Mouse (Mus musculus) hindbrain, embryonic 15.5 days (tissue): ENCODE results near the gene Ptprb. TPM values are rescaled to one million over a fixed set of nuclear protein-coding genes. Genes with fewer than 3 reads are reported as not detected.
A peak's percentile ranks its signal among the peaks of the same experiment; 100 is the strongest.

ENCODE experiments used
- ATAC-seq: fragments of 200-750 bp; cut with Nextera tagmentation; 2 replicates; pipeline ENCODE4 v1.8.0; 2017; ENCODE audit warnings: low read depth, moderate number of reproducible peaks, moderate TSS enrichment; ENCODE audit not compliant: low FRiP score
- H3K27ac ChIP-seq: fragments of 300-500 bp; sonication (generic); replicated peaks from 2 replicates; pipeline ENCODE4 v1.5.1; 2015; ENCODE audit warnings: mild to moderate bottlenecking, inconsistent platforms
- H3K27me3 ChIP-seq: fragments of 300-500 bp; sonication (generic); 2 replicates; pipeline ENCODE4 v1.6.1; 2015; ENCODE audit warnings: control low read depth, inconsistent platforms
- H3K36me3 ChIP-seq: fragments of 300-500 bp; sonication (generic); 2 replicates; pipeline ENCODE4 v1.6.1; 2015; ENCODE audit warnings: control low read depth, inconsistent platforms
- H3K4me1 ChIP-seq: fragments of 300-500 bp; sonication (generic); replicated peaks from 2 replicates; pipeline ENCODE4 v1.6.1; 2015; ENCODE audit warnings: control low read depth, inconsistent platforms
- H3K4me2 ChIP-seq: fragments of 300-500 bp; sonication (generic); 2 replicates; pipeline ENCODE4 v1.6.1; 2015; ENCODE audit warnings: moderate library complexity, mild to moderate bottlenecking, inconsistent platforms
- H3K4me3 ChIP-seq: fragments of 300-500 bp; sonication (generic); 2 replicates; pipeline ENCODE4 v1.5.1; 2015; ENCODE audit warnings: mild to moderate bottlenecking, inconsistent platforms
- H3K9ac ChIP-seq: fragments of 300-500 bp; sonication (generic); 2 replicates; pipeline ENCODE4 v1.6.1; 2015; ENCODE audit warnings: inconsistent platforms
- H3K9me3 ChIP-seq: fragments of 300-500 bp; sonication (generic); 2 replicates; pipeline ENCODE4 v1.6.1; 2016; ENCODE audit warnings: control low read depth, inconsistent platforms
- WGBS: fragments of 180-500 bp; shearing (Covaris S2); methylation state at CpG from one replicate; pipeline ENCODE4 v1.1.7; 2015; 5-methylcytosine and 5-hydroxymethylcytosine counted together
- polyA plus RNA-seq: library from polyadenylated mRNA; unstranded; fragments of >200 nt; fragmentation: Nextera tagmentation; extraction: Ambion mirVana; gene quantifications from 2 replicates; pipeline ENCODE4 v1.2.1, GENCODE M21; 2015

The Ptprb gene
- polyA plus RNA-seq, 1 experiment from 2014 or later: 3.9 TPM

- no peak for ATAC-seq
- H3K9me3 ChIP-seq: no peaks in the 10 kb centered on the region
Observed at GRCm38 (mm10) chr10:116410826-116411225, 135.5 kb downstream of the Ptprb start.

GRCm38 (mm10) chr10:116416142-116416541, 140.8 kb downstream of the Ptprb start:
- ATAC-seq: peak; percentile 45; the same call in 1 of the 2 replicates
- Histone ChIP-seq H3K36me3 (no peaks in the 10 kb centered on the region), H3K27me3 (no peaks in the 10 kb centered on the region), H3K4me1 (0 out of 2 replicates have a peak, but pooled peaks cover 3% of the 10 kb centered on the region), H3K4me2 (no peak overlapping the region), H3K9ac (no peak overlapping the region), H3K4me3 (no peak overlapping the region), H3K27ac (no peak overlapping the region), H3K9me3 (no peaks in the 10 kb centered on the region)
- 27% methylated on average over 6 of the region's 6 CpGs for WGBS

More at GRCm38 (mm10) chr10:116410826-116411225, 135.5 kb downstream of the Ptprb start:
- Histone ChIP-seq H3K9ac (no peak overlapping the region), H3K27me3 (no peaks in the 10 kb centered on the region), H3K27ac (no peak overlapping the region), H3K4me2 (no peak overlapping the region), H3K36me3 (no peaks in the 10 kb centered on the region), H3K4me3 (no peak overlapping the region), H3K4me1 (0 out of 2 replicates have a peak, but pooled peaks cover 3% of the 10 kb centered on the region)
- WGBS: 62% methylated on average over 9 of the region's 9 CpGs

- H3K36me3 ChIP-seq: no peaks in the 10 kb centered on the region
- no peak overlapping the region for H3K27ac ChIP-seq
- 0 out of 2 replicates have a peak, but pooled peaks cover 3% of the 10 kb centered on the region for H3K4me1 ChIP-seq
- no peak overlapping the region for H3K9ac ChIP-seq
- H3K4me2 ChIP-seq: no peak overlapping the region
- no peak; the same call in 1 of the 2 replicates for ATAC-seq
- H3K4me3 ChIP-seq: no peak overlapping the region
- H3K27me3 ChIP-seq: no peaks in the 10 kb centered on the region
- H3K9me3 ChIP-seq: no peaks in the 10 kb centered on the region
- WGBS: 58% methylated on average over 5 of the region's 5 CpGs
Observed at GRCm38 (mm10) chr10:116416726-116417125, 141.4 kb downstream of the Ptprb start.

- ATAC-seq: no peak
- 71% methylated on average over 24 of the region's 24 CpGs for WGBS
- no peak overlapping the region for H3K9ac ChIP-seq
Observed at GRCm38 (mm10) chr10:116418121-116418726, 142.9 kb downstream of the Ptprb start.

GRCm38 (mm10) chr10:116420976-116421375, 145.7 kb downstream of the Ptprb start:
- ATAC-seq: no peak
- Histone ChIP-seq H3K27ac (no peak overlapping the region), H3K9me3 (no peaks in the 10 kb centered on the region), H3K4me2 (no peak overlapping the region), H3K36me3 (no peaks in the 10 kb centered on the region), H3K4me1 (0 out of 2 replicates have a peak, but pooled peaks cover 3% of the 10 kb centered on the region), H3K27me3 (no peaks in the 10 kb centered on the region), H3K4me3 (no peak overlapping the region), H3K9ac (no peak overlapping the region)
- WGBS: 57% methylated on average over 6 of the region's 6 CpGs

More at GRCm38 (mm10) chr10:116418121-116418726, 142.9 kb downstream of the Ptprb start:
- no peak overlapping the region for H3K4me3 ChIP-seq
- no peaks in the 10 kb centered on the region for H3K27me3 ChIP-seq
- H3K9me3 ChIP-seq: no peaks in the 10 kb centered on the region
- H3K27ac ChIP-seq: no peak overlapping the region
- H3K36me3 ChIP-seq: no peaks in the 10 kb centered on the region
- no peak overlapping the region for H3K4me2 ChIP-seq
- 0 out of 2 replicates have a peak, but pooled peaks cover 3% of the 10 kb centered on the region for H3K4me1 ChIP-seq

GRCm38 (mm10) chr10:116422551-116422950, 147.2 kb downstream of the Ptprb start:
- Histone ChIP-seq H3K27me3 (no peaks in the 10 kb centered on the region), H3K36me3 (no peaks in the 10 kb centered on the region), H3K9me3 (no peaks in the 10 kb centered on the region), H3K9ac (no peak overlapping the region), H3K4me2 (no peak overlapping the region), H3K4me3 (no peak overlapping the region), H3K27ac (no peak overlapping the region), H3K4me1 (0 out of 2 replicates have a peak, but pooled peaks cover 3% of the 10 kb centered on the region)
- 91% methylated on average over 2 of the region's 2 CpGs for WGBS
- ATAC-seq: no peak

GRCm38 (mm10) chr10:116424921-116425320, 149.6 kb downstream of the Ptprb start:
- no peaks in the 10 kb centered on the region for H3K9me3 ChIP-seq
- WGBS: 70% methylated on average over 6 of the region's 6 CpGs
- 0 out of 2 replicates have a peak, but pooled peaks cover 3% of the 10 kb centered on the region for H3K4me1 ChIP-seq
- no peak overlapping the region for H3K4me3 ChIP-seq
- no peak for ATAC-seq
- H3K9ac ChIP-seq: no peak overlapping the region
- H3K27me3 ChIP-seq: no peaks in the 10 kb centered on the region
- no peak overlapping the region for H3K27ac ChIP-seq
- H3K36me3 ChIP-seq: no peaks in the 10 kb centered on the region
- no peak overlapping the region for H3K4me2 ChIP-seq

GRCm38 (mm10) chr10:116426176-116426575, 150.9 kb downstream of the Ptprb start:
- Histone ChIP-seq H3K9me3 (no peaks in the 10 kb centered on the region), H3K27me3 (no peaks in the 10 kb centered on the region), H3K4me1 (no peaks in the 10 kb centered on the region), H3K4me2 (no peak overlapping the region), H3K4me3 (no peak overlapping the region), H3K27ac (no peak overlapping the region), H3K36me3 (no peaks in the 10 kb centered on the region), H3K9ac (no peak overlapping the region)
- ATAC-seq: no peak
- whole genome bisulfite sequencing: 83% methylated on average over 7 of the region's 7 CpGs

- Histone ChIP-seq H3K9me3 (no peaks in the 10 kb centered on the region), H3K36me3 (no peaks in the 10 kb centered on the region), H3K4me1 (no peaks in the 10 kb centered on the region), H3K4me2 (no peak overlapping the region), H3K27me3 (no peaks in the 10 kb centered on the region), H3K9ac (no peak overlapping the region), H3K4me3 (no peak overlapping the region), H3K27ac (no peak overlapping the region)
- no peak for ATAC-seq
- WGBS: 97% methylated on average over 26 of the region's 26 CpGs
Observed at GRCm38 (mm10) chr10:116428026-116428780, 152.9 kb downstream of the Ptprb start.

GRCm38 (mm10) chr10:116432421-116432820, 157.1 kb downstream of the Ptprb start:
- 87% methylated on average over 7 of the region's 7 CpGs for WGBS

GRCm38 (mm10) chr10:116435455-116435854, 160.1 kb downstream of the Ptprb start:
- Histone ChIP-seq H3K27ac (no peak overlapping the region), H3K27me3 (no peaks in the 10 kb centered on the region), H3K36me3 (peaks cover 5% of the 10 kb centered on the region), H3K9me3 (no peaks in the 10 kb centered on the region), H3K4me3 (no peak overlapping the region), H3K4me2 (no peak overlapping the region), H3K4me1 (no peaks in the 10 kb centered on the region), H3K9ac (no peak overlapping the region)
- ATAC-seq: no peak
- 83% methylated on average over 12 of the region's 12 CpGs for WGBS

More at GRCm38 (mm10) chr10:116432421-116432820, 157.1 kb downstream of the Ptprb start:
- Histone ChIP-seq H3K9ac (no peak overlapping the region), H3K27me3 (no peaks in the 10 kb centered on the region), H3K9me3 (no peaks in the 10 kb centered on the region), H3K36me3 (no peaks in the 10 kb centered on the region), H3K4me3 (no peak overlapping the region), H3K4me2 (no peak overlapping the region), H3K27ac (no peak overlapping the region), H3K4me1 (no peaks in the 10 kb centered on the region)
- no peak for ATAC-seq
